Mouse (Mus musculus) embryo, embryonic 10 days (tissue): ENCODE measurements around the gene Paqr8.
"Not testable (repeated sequence)": the region's sequence is repeated elsewhere in the genome, so short reads cannot be mapped to it uniquely, and the experiment has no call there.

Source experiments
- DNase-seq: peaks from one replicate; pipeline ENCODE4 v3.0.0-alpha.2; 2015; ENCODE audit warnings: low spot score

Paqr8 gene

GRCm38 (mm10) chr1:20912115-20912514, 21.7 kb downstream of the Paqr8 start:
- no peak for DNase-seq

GRCm38 (mm10) chr1:20912527-20913171, 22.2 kb downstream of the Paqr8 start:
- no peak for DNase-seq

- no peak for DNase-seq
Measured at GRCm38 (mm10) chr1:20914769-20915168, 24.4 kb downstream of the Paqr8 start.

- DNase-seq: no peak
Measured at GRCm38 (mm10) chr1:20915608-20916007, 25.2 kb downstream of the Paqr8 start.

GRCm38 (mm10) chr1:20917496-20918050, 27.2 kb downstream of the Paqr8 start:
- no peak for DNase-seq

GRCm38 (mm10) chr1:20919728-20920127, 29.3 kb downstream of the Paqr8 start:
- DNase-seq: no peak

- no peak for DNase-seq
Measured at GRCm38 (mm10) chr1:20921081-20921528, 30.7 kb downstream of the Paqr8 start.

GRCm38 (mm10) chr1:20922612-20923399, 32.4 kb downstream of the Paqr8 start:
- DNase-seq: no peak

GRCm38 (mm10) chr1:20925324-20925723, 34.9 kb downstream of the Paqr8 start:
- not testable (repeated sequence) for DNase-seq

GRCm38 (mm10) chr1:20925926-20926325, 35.5 kb downstream of the Paqr8 start:
- DNase-seq: no peak

- no peak for DNase-seq
Measured at GRCm38 (mm10) chr1:20926376-20926775, 36.0 kb downstream of the Paqr8 start.

- DNase-seq: no peak
Measured at GRCm38 (mm10) chr1:20928487-20928886, 38.1 kb downstream of the Paqr8 start.

- peak; percentile 79 for DNase-seq
Measured at GRCm38 (mm10) chr1:20933457-20933856, 43.1 kb downstream of the Paqr8 start.

GRCm38 (mm10) chr1:20935106-20935505, 44.7 kb downstream of the Paqr8 start:
- no peak for DNase-seq

- DNase-seq: peak; percentile 86
Measured at GRCm38 (mm10) chr1:20939046-20939445, 48.6 kb downstream of the Paqr8 start.

GRCm38 (mm10) chr1:20940151-20940550, 49.7 kb downstream of the Paqr8 start:
- no peak for DNase-seq

GRCm38 (mm10) chr1:20941322-20941721, 50.9 kb downstream of the Paqr8 start:
- no peak for DNase-seq

GRCm38 (mm10) chr1:20941857-20942256, 51.5 kb downstream of the Paqr8 start:
- DNase-seq: no peak

GRCm38 (mm10) chr1:20943016-20943415, 52.6 kb downstream of the Paqr8 start:
- no peak for DNase-seq

GRCm38 (mm10) chr1:20951300-20951763, 60.9 kb downstream of the Paqr8 start, which contains the start of gene Efhc1:
Efhc1 (plus strand) TSS chr1:20951626.
- DNase-seq: peak; percentile 96

- DNase-seq: peak; percentile 35
Measured at GRCm38 (mm10) chr1:20951799-20952198, 61.4 kb downstream of the Paqr8 start.

GRCm38 (mm10) chr1:20954876-20955275, 64.5 kb downstream of the Paqr8 start:
- DNase-seq: no peak

GRCm38 (mm10) chr1:20969642-20970041, 79.2 kb downstream of the Paqr8 start:
- no peak for DNase-seq
